Mouse (Mus musculus) heart, adult 2 months (tissue): ENCODE data around the gene Zdhhc5. TPM values are rescaled to one million over a fixed set of nuclear protein-coding genes. Genes with fewer than 3 reads are reported as not detected.

Source experiments
- DNase-seq, 2 experiments: peaks; one replicate each; pipeline ENCODE4 v3.0.0; 2021
- H3K27ac ChIP-seq: fragments of 200-600 bp; 2 replicates; pipeline ENCODE4 v1.8.1; 2022
- H3K27me3 ChIP-seq: fragments of 200-500 bp; 2 replicates; pipeline ENCODE4 v1.6.1; 2012; ENCODE audit warnings: mild to moderate bottlenecking, low read length, inconsistent platforms, mixed read lengths; ENCODE audit not compliant: control insufficient read depth, insufficient read depth
- H3K36me3 ChIP-seq: fragments of 200-500 bp; 2 replicates; pipeline ENCODE4 v1.6.1; 2012; ENCODE audit warnings: low read length, inconsistent platforms; ENCODE audit not compliant: control insufficient read depth, insufficient read depth
- H3K4me1 ChIP-seq: fragments of 200-500 bp; 2 replicates; pipeline ENCODE4 v1.6.1; 2011; ENCODE audit warnings: low read length; ENCODE audit not compliant: control insufficient read depth, insufficient read depth
- H3K4me3 ChIP-seq: fragments of 200-600 bp; 2 replicates; pipeline ENCODE4 v1.8.1; 2022
- H3K79me2 ChIP-seq: fragments of 200-500 bp; replicated peaks from 2 replicates; pipeline ENCODE4 v1.6.1; 2012; ENCODE audit warnings: mild to moderate bottlenecking, inconsistent platforms, low read length, moderate library complexity, mixed read lengths; ENCODE audit not compliant: control insufficient read depth, insufficient read depth
- H3K9ac ChIP-seq: fragments of 200-500 bp; 2 replicates; pipeline ENCODE4 v1.6.1; 2012; ENCODE audit warnings: low read depth, mild to moderate bottlenecking, control low read depth, inconsistent platforms, low read length, mixed read lengths
- CTCF ChIP-seq: fragments of 200-600 bp; IDR thresholded peaks from 2 replicates; pipeline ENCODE4 v1.8.1; 2022; ENCODE audit warnings: antibody characterized with exemption, mild to moderate bottlenecking, moderate library complexity
- EP300 ChIP-seq: fragments of 200-500 bp; IDR thresholded peaks from 2 replicates; pipeline ENCODE4 v1.6.1; 2011; ENCODE audit warnings: low read depth, low read length, control low read depth; ENCODE audit not compliant: insufficient read depth
- POLR2A ChIP-seq: fragments of 200-500 bp; IDR thresholded peaks from 2 replicates; pipeline ENCODE4 v1.6.1; 2011; ENCODE audit warnings: mild to moderate bottlenecking, low read depth, low read length, control low read depth; ENCODE audit not compliant: insufficient read depth
- WGBS: fragments of 180-500 bp; shearing (Covaris S2); methylation state at CpG from one replicate; pipeline ENCODE4 v1.1.7; 2018; 5-methylcytosine and 5-hydroxymethylcytosine counted together
- intact Hi-C: fragments of 180-260 bp; cut with DNase I; formaldehyde crosslinking; loops from one replicate; pipeline ENCODE4 v1.15.1; 2025
- polyA plus RNA-seq: library from polyadenylated mRNA; depleted of rRNA; stranded (reverse); fragments of >200 nt; gene quantifications from 2 replicates; pipeline ENCODE4 v1.2.3, GENCODE M21; 2012
- total RNA-seq, 2 experiments: library from RNA; stranded (reverse); gene quantifications; 2 replicates each; pipeline ENCODE4 v1.2.3; 2021

Zdhhc5 gene
- total and polyA plus RNA-seq, 3 experiments, result 47.6 to 72.5 (median 62.8) TPM

- Histone ChIP-seq H3K27ac (no peak overlapping the region), H3K4me3 (no peak overlapping the region), H3K79me2 (no peaks in the 10 kb centered on the region), H3K36me3 (no peaks in the 10 kb centered on the region), H3K4me1 (no peaks in the 10 kb centered on the region), H3K27me3 (peaks cover 5% of the 10 kb centered on the region), H3K9ac (no peak overlapping the region)
- TF ChIP-seq POLR2A (no peak), CTCF (no peak), EP300 (no peak)
- no peak for DNase-seq
- intact Hi-C loops, result no loop called here
- WGBS, result 13% methylated on average over 27 of the region's 27 CpGs
Measured at GRCm38 (mm10) chr2:84736312-84737161, 21.6 kb upstream of the Zdhhc5 start.

GRCm38 (mm10) chr2:84735346-84735920 lies 20.5 kb upstream of the Zdhhc5 start:
- no peak overlapping the region for H3K27ac ChIP-seq
- H3K36me3 ChIP-seq, result no peaks in the 10 kb centered on the region
- intact Hi-C loops, result no loop called here
- no peaks in the 10 kb centered on the region for H3K79me2 ChIP-seq
- 12% methylated on average over 7 of the region's 7 CpGs for WGBS
- no peak overlapping the region for H3K9ac ChIP-seq
- TF ChIP-seq EP300 (no peak), CTCF (no peak), POLR2A (no peak)
- H3K4me1 ChIP-seq, result no peaks in the 10 kb centered on the region
- H3K27me3 ChIP-seq, result peaks cover 5% of the 10 kb centered on the region
- no peak for DNase-seq
- no peak overlapping the region for H3K4me3 ChIP-seq

- Histone ChIP-seq H3K27ac (no peak overlapping the region), H3K27me3 (peaks cover 5% of the 10 kb centered on the region), H3K9ac (no peak overlapping the region), H3K4me3 (no peak overlapping the region), H3K36me3 (no peaks in the 10 kb centered on the region), H3K79me2 (no peaks in the 10 kb centered on the region), H3K4me1 (no peaks in the 10 kb centered on the region)
- intact Hi-C loops, result no loop called here
- no peak for DNase-seq
- no peak for TF ChIP-seq EP300
- no peak for TF ChIP-seq CTCF
- no peak for TF ChIP-seq POLR2A
- 4% methylated on average over 2 of the region's 2 CpGs for WGBS
Measured at GRCm38 (mm10) chr2:84734919-84735318, 19.9 kb upstream of the Zdhhc5 start.

GRCm38 (mm10) chr2:84734351-84734864 lies 19.4 kb upstream of the Zdhhc5 start:
- Histone ChIP-seq H3K4me3 (no peak overlapping the region), H3K4me1 (no peaks in the 10 kb centered on the region), H3K9ac (0 out of 2 replicates have a peak overlapping the region, but pooled peaks have one; percentile 12), H3K27me3 (peaks cover 5% of the 10 kb centered on the region), H3K36me3 (no peaks in the 10 kb centered on the region), H3K79me2 (no peaks in the 10 kb centered on the region), H3K27ac (no peak overlapping the region)
- no peak for TF ChIP-seq EP300
- TF ChIP-seq POLR2A, result no peak
- TF ChIP-seq CTCF, result no peak
- whole genome bisulfite sequencing, result under 1% methylated on average over 11 of the region's 11 CpGs
- no peak for DNase-seq
- intact Hi-C loops, result no loop called here

DNA sequence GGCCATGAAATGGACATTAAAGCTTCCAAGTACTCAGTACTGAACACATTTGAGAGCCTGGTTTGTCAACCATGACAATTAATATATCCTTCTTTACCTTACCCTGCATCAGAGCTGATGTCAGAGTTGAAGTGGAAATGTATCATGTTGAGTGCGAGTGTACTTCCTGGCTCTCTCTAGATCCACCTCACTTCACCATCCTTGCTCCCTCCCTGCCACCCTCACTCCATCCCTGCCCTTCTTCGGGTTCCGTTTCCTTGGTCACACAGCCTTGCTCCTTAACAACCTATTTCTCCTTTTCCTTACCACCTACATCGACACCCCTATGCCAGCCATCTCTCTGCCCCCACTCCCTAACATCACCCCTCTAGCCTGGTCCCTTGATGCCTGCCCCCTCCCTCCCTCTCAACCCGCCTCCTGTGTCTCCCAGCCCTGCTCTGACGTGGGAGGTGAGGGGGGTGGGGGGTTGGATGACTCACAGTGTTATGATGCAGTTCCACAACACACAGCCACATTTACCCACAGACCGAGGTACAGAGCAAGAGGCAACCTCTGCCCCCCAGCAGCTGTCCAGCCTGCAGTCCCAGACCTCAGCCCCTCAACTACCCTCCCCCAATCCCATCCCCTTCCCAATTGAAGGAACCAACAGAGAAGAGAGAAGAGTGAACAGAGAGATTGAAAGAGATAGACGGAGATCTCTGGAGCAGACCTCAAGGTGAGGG lies 18.8 kb upstream of the Zdhhc5 start, which contains the start of gene Ypel4:
Gene Ypel4, plus strand, starts transcription at position 480 of the 722 bp plus-strand sequence.
- H3K27me3 ChIP-seq, result peaks cover 5% of the 10 kb centered on the region
- 0 out of 2 replicates have a peak within 1 kb of the TSS, but pooled peaks have one; percentile 12 for H3K9ac ChIP-seq
- H3K4me3 ChIP-seq, result no peak within 1 kb of the TSS
- TF ChIP-seq CTCF (no peak), POLR2A (peak; percentile 59; the same call in 1 of the 2 replicates)
- H3K36me3 ChIP-seq, result no peaks in the 10 kb centered on the region
- no peak within 1 kb of the TSS for H3K27ac ChIP-seq
- WGBS, result 2% methylated on average over 8 of the region's 8 CpGs
- DNase-seq, result peak; percentile 43 to 65
- no peaks in the 10 kb centered on the region for H3K79me2 ChIP-seq
- no peaks in the 10 kb centered on the region for H3K4me1 ChIP-seq
- intact Hi-C loops, result no loop called here
